ENCODE assay signal across 8 mouse cellular contexts in the genomic region with DNA sequence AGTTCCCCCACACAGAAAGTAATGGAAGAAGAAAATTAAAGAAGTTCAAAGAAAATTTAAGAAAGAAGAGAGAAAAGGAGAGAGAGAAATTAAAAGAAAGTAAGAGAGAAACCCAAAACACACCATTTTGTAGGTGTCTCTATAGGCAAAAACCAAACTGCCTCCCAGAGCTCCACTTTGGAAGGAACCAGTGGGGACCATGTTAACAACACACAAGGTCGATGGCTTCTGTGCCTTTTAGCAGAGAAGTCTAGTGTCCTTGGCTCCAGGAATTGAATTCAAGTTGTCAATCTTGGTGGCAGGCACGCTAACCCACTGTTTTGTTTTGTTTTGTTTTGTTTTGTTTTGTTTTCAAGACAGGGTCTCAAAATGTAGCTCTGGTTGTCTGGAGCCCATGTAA. TPM values are rescaled to one million over a fixed set of nuclear protein-coding genes. Genes with fewer than 3 reads are reported as not detected.
DNase-seq lines count a peak whose midpoint lies in the region; ATAC-seq lines count a peak whose summit lies in the region.
"Had no signal": no experiment of that assay in that cellular context is flagged by ENCODE, and none has a peak within 500 bp of the region (broad histone marks: within the 10 kb centered on the region; RNA-seq: fewer than 3 reads in every experiment).

No protein-coding gene starts in this region.

- no peak for DNase-seq in lung, postnatal 36 days
- no peak for DNase-seq in forebrain, embryonic 14.5 days (ENCODE audit: low spot score)
- no peak for DNase-seq in yolk sac, embryonic 10.5 days (ENCODE audit: low spot score)
- no peak for DNase-seq in layer of hippocampus, postnatal 14 days (ENCODE audit: low spot score in 2 of 2)

- H3K9ac ChIP-seq in lung, embryonic 16.5 days (ENCODE audit: low read length) = no peak overlapping the region; the same call in 1 of the 2 replicates
- H3K9ac ChIP-seq in forebrain, embryonic 14.5 days (ENCODE audit: low read length) = peak overlapping the region; percentile 8; the same call in 1 of the 2 replicates
- H3K9ac ChIP-seq in limb, embryonic 13.5 days = no peak overlapping the region
- no peak overlapping the region for H3K9ac ChIP-seq in neural tube, embryonic 14.5 days (replicated peaks; ENCODE audit: low read depth, low read length)

- H3K4me2 ChIP-seq in lung, embryonic 16.5 days (ENCODE audit: low read depth, low read length) = peak overlapping the region; percentile 64
- H3K4me2 ChIP-seq in forebrain, embryonic 14.5 days (ENCODE audit: low read length) = peak overlapping the region; percentile 33
- peak overlapping the region; percentile 83 for H3K4me2 ChIP-seq in limb, embryonic 13.5 days (replicated peaks)
- H3K4me2 ChIP-seq in neural tube, embryonic 14.5 days (ENCODE audit: low read depth, low read length) = peak overlapping the region; percentile 36; the same call in 1 of the 2 replicates

- 55% methylated on average over 2 of the region's 2 CpGs for WGBS in lung, embryonic 16.5 days
- WGBS in forebrain, embryonic 14.5 days = 37% methylated on average over 2 of the region's 2 CpGs
- 54% methylated on average over 2 of the region's 2 CpGs for WGBS in limb, embryonic 13.5 days
- 66% methylated on average over 2 of the region's 2 CpGs for WGBS in neural tube, embryonic 14.5 days

- no peaks in the 10 kb centered on the region for H3K9me3 ChIP-seq in lung, embryonic 16.5 days (ENCODE audit: control insufficient read depth, low read length)
- no peaks in the 10 kb centered on the region for H3K9me3 ChIP-seq in forebrain, embryonic 14.5 days (replicated peaks; ENCODE audit: control insufficient read depth, low read length)
- H3K9me3 ChIP-seq in limb, embryonic 13.5 days = no peaks in the 10 kb centered on the region
- H3K9me3 ChIP-seq in neural tube, embryonic 14.5 days (ENCODE audit: control insufficient read depth, low read length) = no peaks in the 10 kb centered on the region

- peaks cover 7% of the 10 kb centered on the region for H3K4me1 ChIP-seq in lung, embryonic 16.5 days (replicated peaks; ENCODE audit: control insufficient read depth, insufficient read depth, low read length)
- H3K4me1 ChIP-seq in forebrain, embryonic 14.5 days (ENCODE audit: control insufficient read depth, insufficient read depth, low read length) = peaks cover 6% of the 10 kb centered on the region
- H3K4me1 ChIP-seq in limb, embryonic 13.5 days = peaks cover 22% of the 10 kb centered on the region
- H3K4me1 ChIP-seq in neural tube, embryonic 14.5 days (ENCODE audit: control insufficient read depth, insufficient read depth, low read length) = peaks cover 10% of the 10 kb centered on the region; the same call in 1 of the 2 replicates

- H3K36me3 ChIP-seq in lung, embryonic 16.5 days (ENCODE audit: control insufficient read depth, insufficient read depth, low read length) = no peaks in the 10 kb centered on the region
- H3K36me3 ChIP-seq in forebrain, embryonic 14.5 days (ENCODE audit: control insufficient read depth, insufficient read depth, low read length) = peaks cover 5% of the 10 kb centered on the region
- peaks cover 7% of the 10 kb centered on the region; the same call in 1 of the 2 replicates for H3K36me3 ChIP-seq in limb, embryonic 13.5 days
- no peaks in the 10 kb centered on the region for H3K36me3 ChIP-seq in neural tube, embryonic 14.5 days (ENCODE audit: control insufficient read depth, insufficient read depth, low read length)

- no peak overlapping the region for H3K27ac ChIP-seq in lung, embryonic 16.5 days (ENCODE audit: low read length)
- no peak overlapping the region for H3K27ac ChIP-seq in forebrain, embryonic 14.5 days (ENCODE audit: low read depth, low read length)
- no peak overlapping the region; the same call in 1 of the 2 replicates for H3K27ac ChIP-seq in limb, embryonic 13.5 days
- H3K27ac ChIP-seq in neural tube, embryonic 14.5 days (ENCODE audit: low read depth, low read length) = no peak overlapping the region

- no peak for ATAC-seq in lung, embryonic 16.5 days (ENCODE audit: low read depth)
- ATAC-seq in forebrain, embryonic 14.5 days = no peak
- ATAC-seq in limb, embryonic 13.5 days (ENCODE audit: low FRiP score, low read depth) = no peak
- no peak for ATAC-seq in neural tube, embryonic 14.5 days (ENCODE audit: low read depth)

- H3K4me3 ChIP-seq in lung, embryonic 16.5 days (ENCODE audit: low read length) = peak overlapping the region; percentile 67; the same call in 1 of the 2 replicates
- H3K4me3 ChIP-seq in forebrain, embryonic 14.5 days (ENCODE audit: low read depth, low read length) = peak overlapping the region; percentile 60
- H3K4me3 ChIP-seq in limb, embryonic 13.5 days = peak overlapping the region; percentile 68
- no peak overlapping the region; the same call in 1 of the 2 replicates for H3K4me3 ChIP-seq in neural tube, embryonic 14.5 days (ENCODE audit: low read depth, low read length)

- H3K27me3 ChIP-seq in lung, embryonic 16.5 days (ENCODE audit: control insufficient read depth, insufficient read depth, low read depth, low read length) = no peaks in the 10 kb centered on the region
- no peaks in the 10 kb centered on the region for H3K27me3 ChIP-seq in forebrain, embryonic 14.5 days (replicated peaks; ENCODE audit: control insufficient read depth, insufficient read depth, low read length)
- H3K27me3 ChIP-seq in limb, embryonic 13.5 days = no peaks in the 10 kb centered on the region
- H3K27me3 ChIP-seq in neural tube, embryonic 14.5 days (ENCODE audit: control insufficient read depth, insufficient read depth, low read length) = no peaks in the 10 kb centered on the region

RNA-seq across cellular contexts. Expression of a gene that starts 6.8 kb away (rescaled TPM):
- 2.1 and 5.4 TPM in 2 replicates for polyA plus RNA-seq in lung, embryonic 16.5 days (2015; fragmentation: Nextera tagmentation; extraction: Ambion mirVana)
- not detected in 2 replicates for polyA plus RNA-seq in forebrain, embryonic 14.5 days (2014; fragmentation: Nextera tagmentation; extraction: Ambion mirVana)
- 7.4 and 9.3 TPM in 2 replicates for polyA plus RNA-seq in limb, embryonic 13.5 days (2015; fragmentation: Nextera tagmentation; extraction: Ambion mirVana)
- polyA plus RNA-seq in neural tube, embryonic 14.5 days (2014; fragmentation: Nextera tagmentation; extraction: Ambion mirVana) = not detected in 2 replicates
- total RNA-seq in layer of hippocampus, postnatal 14 days (2021) = not detected
- polyA plus RNA-seq: testis, adult 2 months had no signal

RNA-seq across cellular contexts. Expression of a gene that starts 29.3 kb away (rescaled TPM):
- not detected in 2 replicates for polyA plus RNA-seq in lung, embryonic 16.5 days (2015; fragmentation: Nextera tagmentation; extraction: Ambion mirVana)
- polyA plus RNA-seq in forebrain, embryonic 14.5 days (2014; fragmentation: Nextera tagmentation; extraction: Ambion mirVana) = 0.42 and 0.61 TPM in 2 replicates
- not detected in 2 replicates for polyA plus RNA-seq in limb, embryonic 13.5 days (2015; fragmentation: Nextera tagmentation; extraction: Ambion mirVana)
- 0.70 and 1.5 TPM in 2 replicates for polyA plus RNA-seq in neural tube, embryonic 14.5 days (2014; fragmentation: Nextera tagmentation; extraction: Ambion mirVana)
- total RNA-seq in layer of hippocampus, postnatal 14 days (2021) = 1 to 10 TPM; 1.5 to 2.1 TPM

RNA-seq across cellular contexts. Expression of a gene that starts 29.9 kb away (rescaled TPM):
- polyA plus RNA-seq in lung, embryonic 16.5 days (2015; fragmentation: Nextera tagmentation; extraction: Ambion mirVana) = 47.2 and 50.9 TPM in 2 replicates
- polyA plus RNA-seq in forebrain, embryonic 14.5 days (2014; fragmentation: Nextera tagmentation; extraction: Ambion mirVana) = 61.8 and 64.7 TPM in 2 replicates
- polyA plus RNA-seq in limb, embryonic 13.5 days (2015; fragmentation: Nextera tagmentation; extraction: Ambion mirVana) = 53.8 and 54.5 TPM in 2 replicates
- 76.4 and 93.5 TPM in 2 replicates for polyA plus RNA-seq in neural tube, embryonic 14.5 days (2014; fragmentation: Nextera tagmentation; extraction: Ambion mirVana)
- total RNA-seq in layer of hippocampus, postnatal 14 days (2021) = 100 to 1,000 TPM in 1 of 2 experiments, 10 to 100 TPM in 1; 96.8 to 107 TPM

RNA-seq across cellular contexts. Expression of a gene that starts 31.3 kb away (rescaled TPM):
- 6.0 and 7.2 TPM in 2 replicates for polyA plus RNA-seq in lung, embryonic 16.5 days (2015; fragmentation: Nextera tagmentation; extraction: Ambion mirVana)
- 7.0 and 7.2 TPM in 2 replicates for polyA plus RNA-seq in forebrain, embryonic 14.5 days (2014; fragmentation: Nextera tagmentation; extraction: Ambion mirVana)
- 4.0 and 4.1 TPM in 2 replicates for polyA plus RNA-seq in limb, embryonic 13.5 days (2015; fragmentation: Nextera tagmentation; extraction: Ambion mirVana)
- 6.3 and 7.6 TPM in 2 replicates for polyA plus RNA-seq in neural tube, embryonic 14.5 days (2014; fragmentation: Nextera tagmentation; extraction: Ambion mirVana)
- 10 to 100 TPM; 23.2 to 24.5 TPM for total RNA-seq in layer of hippocampus, postnatal 14 days (2021)

RNA-seq across cellular contexts. Expression of a gene that starts 31.5 kb away (rescaled TPM):
- polyA plus RNA-seq in lung, embryonic 16.5 days (2015; fragmentation: Nextera tagmentation; extraction: Ambion mirVana) = 9.2 and 9.6 TPM in 2 replicates
- polyA plus RNA-seq in forebrain, embryonic 14.5 days (2014; fragmentation: Nextera tagmentation; extraction: Ambion mirVana) = 6.7 and 7.7 TPM in 2 replicates
- polyA plus RNA-seq in limb, embryonic 13.5 days (2015; fragmentation: Nextera tagmentation; extraction: Ambion mirVana) = 11.4 and 12.8 TPM in 2 replicates
- polyA plus RNA-seq in neural tube, embryonic 14.5 days (2014; fragmentation: Nextera tagmentation; extraction: Ambion mirVana) = 8.1 and 8.7 TPM in 2 replicates
- 10 to 100 TPM; 26.9 to 30.3 TPM for total RNA-seq in layer of hippocampus, postnatal 14 days (2021)

Comparison
In these comparisons a context has a peak if more than half of its experiments do, and no peak if none do; other contexts are left out.
1. H3K4me2 ChIP-seq: peak in every context shown above with its lines; median percentile 83 in limb, embryonic 13.5 days; 64 in lung, embryonic 16.5 days; 36 in neural tube, embryonic 14.5 days; 33 in forebrain, embryonic 14.5 days.